Mouse (Mus musculus): ENCODE results near the gene Fam192a. TPM values are rescaled to one million over a fixed set of nuclear protein-coding genes. Genes with fewer than 3 reads are reported as not detected.

Fam192a gene
- total RNA-seq, 1 experiment: 35.9 TPM

DNA sequence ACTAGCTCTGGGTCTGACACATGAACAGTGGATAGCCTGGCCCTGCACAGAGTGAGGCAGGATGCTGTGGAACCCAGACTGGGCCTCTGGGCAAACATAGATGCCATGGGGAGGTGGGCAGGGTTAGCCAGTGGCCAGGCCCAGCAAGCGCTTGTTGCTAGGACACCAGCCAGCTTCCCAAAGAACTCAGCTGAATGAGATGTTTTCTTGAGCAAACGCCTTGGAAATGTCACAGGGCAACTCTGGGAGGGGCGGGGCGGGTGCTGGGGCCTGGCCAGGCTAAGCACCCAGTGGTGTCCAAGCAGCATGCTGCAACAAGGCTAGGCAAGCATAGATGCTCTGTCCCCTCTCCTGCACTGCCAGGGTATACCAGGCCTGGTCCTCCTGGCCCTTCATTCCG is 40.5 kb downstream of the Fam192a start:
- H3K36me3 ChIP-seq (ENCODE audit: control insufficient read depth, insufficient read depth, low read length, poor library complexity, severe bottlenecking): no peaks in the 10 kb centered on the region
- no peak for DNase-seq (ENCODE audit: low read depth, low spot score)
- no peak overlapping the region for H3K9ac ChIP-seq (ENCODE audit: insufficient read depth, low read depth, low read length, poor library complexity, severe bottlenecking)
- H3K9me3 ChIP-seq (ENCODE audit: control insufficient read depth, insufficient read depth, low read depth, low read length): no peaks in the 10 kb centered on the region
- peaks cover 0 to 2% of the 10 kb centered on the region in 2 experiments; a peak in 1 of 4 replicates for H3K4me1 ChIP-seq (ENCODE audit: control insufficient read depth in 2 of 2, insufficient read depth in 2 of 2, low read length in 2 of 2, poor library complexity in 1 of 2)
- in situ Hi-C loops (cut with MboI; ENCODE audit: low sequenced_read_pairs in 2 of 2, unreplicated experiment in 2 of 2): no loop called here
- TF ChIP-seq ZNF384 (IDR thresholded peaks at IDR 0.05; ENCODE audit: low read depth, low read length) (no peak), MAFK (IDR thresholded peaks at IDR 0.05; ENCODE audit: insufficient read depth, low read depth, low read length) (no peak), CHD2 (IDR thresholded peaks at IDR 0.05; ENCODE audit: low read depth, low read length) (no peak), ZC3H11A (IDR thresholded peaks at IDR 0.05; ENCODE audit: borderline replicate concordance, low read depth, low read length) (no peak)
- no peak overlapping the region for H3K4me3 ChIP-seq (ENCODE audit: insufficient read depth in 1 of 2, low read depth in 1 of 2, low read length in 2 of 2, poor library complexity in 1 of 2, severe bottlenecking in 1 of 2)
- no peak overlapping the region for H3K27ac ChIP-seq (ENCODE audit: insufficient read depth, low read depth, low read length, poor library complexity, severe bottlenecking)

DNA sequence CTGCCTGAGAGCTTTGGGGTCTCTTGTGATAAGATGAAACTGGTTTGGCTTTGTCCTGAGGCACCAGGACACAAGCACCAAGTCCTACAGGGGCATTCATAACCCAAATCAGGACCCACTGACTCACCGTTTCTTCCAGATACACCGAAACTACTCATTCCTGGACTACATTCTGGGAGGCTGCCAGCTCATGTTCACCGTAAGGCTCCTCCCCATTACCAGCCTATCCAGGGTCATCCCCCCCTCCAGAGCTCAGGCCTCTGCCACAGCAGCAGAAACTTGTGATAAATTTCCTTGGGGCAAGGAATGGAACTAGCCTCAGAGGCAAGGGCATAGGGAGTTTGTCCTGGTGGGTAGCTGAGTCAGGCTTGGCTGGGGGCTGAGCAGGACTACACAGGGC is 44.5 kb downstream of the Fam192a start:
- TF ChIP-seq HCFC1 (IDR thresholded peaks at IDR 0.05; ENCODE audit: borderline replicate concordance, insufficient read depth, low read length): no peak
- no peak for TF ChIP-seq ZNF384 (IDR thresholded peaks at IDR 0.05; ENCODE audit: low read depth, low read length)
- no peak for TF ChIP-seq MAFK (IDR thresholded peaks at IDR 0.05; ENCODE audit: insufficient read depth, low read depth, low read length)
- TF ChIP-seq CHD2 (IDR thresholded peaks at IDR 0.05; ENCODE audit: low read depth, low read length): no peak
- no peak for TF ChIP-seq ZC3H11A (IDR thresholded peaks at IDR 0.05; ENCODE audit: borderline replicate concordance, low read depth, low read length)
- DNase-seq (ENCODE audit: low read depth, low spot score): no peak
- H3K9me3 ChIP-seq (ENCODE audit: control insufficient read depth, insufficient read depth, low read depth, low read length): no peaks in the 10 kb centered on the region
- in situ Hi-C loops (cut with MboI; ENCODE audit: low sequenced_read_pairs in 2 of 2, unreplicated experiment in 2 of 2): no loop called here
- H3K4me1 ChIP-seq (ENCODE audit: control insufficient read depth in 2 of 2, insufficient read depth in 2 of 2, low read length in 2 of 2, poor library complexity in 1 of 2): no peaks in the 10 kb centered on the region
- H3K27ac ChIP-seq (ENCODE audit: insufficient read depth, low read depth, low read length, poor library complexity, severe bottlenecking): no peak overlapping the region
- H3K9ac ChIP-seq (ENCODE audit: insufficient read depth, low read depth, low read length, poor library complexity, severe bottlenecking): no peak overlapping the region
- H3K4me3 ChIP-seq (ENCODE audit: insufficient read depth in 1 of 2, low read depth in 1 of 2, low read length in 2 of 2, poor library complexity in 1 of 2, severe bottlenecking in 1 of 2): no peak overlapping the region
- no peaks in the 10 kb centered on the region for H3K36me3 ChIP-seq (ENCODE audit: control insufficient read depth, insufficient read depth, low read length, poor library complexity, severe bottlenecking)

DNA sequence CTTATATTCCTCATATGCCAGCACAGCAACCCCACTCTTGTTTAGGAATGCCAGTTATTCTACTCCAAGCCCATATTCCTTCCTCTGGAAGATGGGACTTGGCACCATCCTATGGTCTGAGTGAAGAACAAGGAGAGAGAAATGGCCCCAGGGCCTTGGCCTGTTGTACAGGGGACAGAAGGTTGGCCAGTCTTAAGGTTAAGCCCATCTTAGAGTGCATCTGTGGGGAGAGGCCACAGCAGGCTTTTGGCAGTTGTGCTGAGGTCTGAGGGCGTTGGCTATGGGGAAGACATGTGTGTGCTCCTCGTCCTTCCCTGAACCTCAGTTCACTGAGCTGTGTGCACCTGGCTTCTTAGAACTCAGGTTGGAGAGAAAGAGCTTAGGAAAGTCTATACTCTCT is 49.1 kb downstream of the Fam192a start:
- in situ Hi-C loops (cut with MboI; ENCODE audit: low sequenced_read_pairs in 2 of 2, unreplicated experiment in 2 of 2): no loop called here
- Histone ChIP-seq H3K9me3 (ENCODE audit: control insufficient read depth, insufficient read depth, low read depth, low read length) (no peaks in the 10 kb centered on the region), H3K9ac (ENCODE audit: insufficient read depth, low read depth, low read length, poor library complexity, severe bottlenecking) (no peak overlapping the region), H3K27ac (ENCODE audit: insufficient read depth, low read depth, low read length, poor library complexity, severe bottlenecking) (no peak overlapping the region), H3K36me3 (ENCODE audit: control insufficient read depth, insufficient read depth, low read length, poor library complexity, severe bottlenecking) (no peaks in the 10 kb centered on the region), H3K4me1 (ENCODE audit: control insufficient read depth in 2 of 2, insufficient read depth in 2 of 2, low read length in 2 of 2, poor library complexity in 1 of 2) (no peaks in the 10 kb centered on the region), H3K4me3 (ENCODE audit: insufficient read depth in 1 of 2, low read depth in 1 of 2, low read length in 2 of 2, poor library complexity in 1 of 2, severe bottlenecking in 1 of 2) (no peak overlapping the region)
- TF ChIP-seq ZNF384 (IDR thresholded peaks at IDR 0.05; ENCODE audit: low read depth, low read length) (no peak), HCFC1 (IDR thresholded peaks at IDR 0.05; ENCODE audit: borderline replicate concordance, insufficient read depth, low read length) (no peak), CHD2 (IDR thresholded peaks at IDR 0.05; ENCODE audit: low read depth, low read length) (no peak), ZC3H11A (IDR thresholded peaks at IDR 0.05; ENCODE audit: borderline replicate concordance, low read depth, low read length) (no peak), MAFK (IDR thresholded peaks at IDR 0.05; ENCODE audit: insufficient read depth, low read depth, low read length) (no peak)
- DNase-seq (ENCODE audit: low read depth, low spot score): no peak

DNA sequence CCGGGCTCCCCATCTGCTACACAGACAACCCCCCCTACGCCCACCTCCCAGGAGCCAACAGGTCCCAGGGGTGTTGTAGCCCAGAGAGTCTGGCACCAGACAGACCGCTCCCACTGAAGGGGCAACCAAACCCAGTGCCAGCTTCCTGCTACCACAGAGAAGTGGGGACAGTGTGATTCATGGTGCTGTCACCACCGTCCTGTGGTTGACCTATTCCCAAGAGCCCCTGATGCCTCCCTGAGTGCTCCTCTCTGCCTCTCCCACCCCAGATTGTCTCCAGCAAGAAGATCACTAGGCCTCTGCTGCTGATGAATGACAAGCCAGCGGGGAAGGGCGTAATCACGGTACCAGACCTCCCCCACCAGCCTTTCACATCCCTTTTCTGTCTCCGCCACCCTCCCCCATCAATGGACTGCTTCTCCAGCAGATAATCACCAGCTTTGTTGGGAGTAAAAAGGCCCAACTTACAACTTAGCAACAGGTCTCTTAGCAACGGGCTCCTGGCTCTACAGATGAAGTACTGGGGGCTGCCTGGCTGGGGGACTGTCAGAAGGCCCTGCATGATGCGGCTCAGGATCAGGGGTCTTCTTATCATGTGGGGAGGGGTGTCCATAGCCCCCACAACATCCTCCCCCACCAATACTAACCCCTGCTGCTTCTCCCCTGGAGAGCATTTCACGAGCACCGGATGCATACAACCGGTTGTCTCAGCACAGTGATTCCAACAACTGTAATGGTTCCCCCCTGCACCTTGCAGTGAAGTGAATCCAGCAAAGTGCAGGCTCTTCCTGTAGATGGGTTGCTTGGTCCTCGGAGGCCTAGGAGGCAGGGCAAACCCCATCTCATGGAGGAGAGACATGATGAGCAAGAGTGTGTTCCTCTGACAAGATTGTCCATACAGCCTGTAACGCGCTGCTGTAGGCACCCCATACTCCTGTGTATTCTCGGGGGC is 50.0 kb downstream of the Fam192a start:
- Histone ChIP-seq H3K9ac (ENCODE audit: insufficient read depth, low read depth, low read length, poor library complexity, severe bottlenecking) (no peak overlapping the region), H3K36me3 (ENCODE audit: control insufficient read depth, insufficient read depth, low read length, poor library complexity, severe bottlenecking) (no peaks in the 10 kb centered on the region), H3K4me3 (ENCODE audit: insufficient read depth in 1 of 2, low read depth in 1 of 2, low read length in 2 of 2, poor library complexity in 1 of 2, severe bottlenecking in 1 of 2) (no peak overlapping the region), H3K27ac (ENCODE audit: insufficient read depth, low read depth, low read length, poor library complexity, severe bottlenecking) (no peak overlapping the region), H3K4me1 (ENCODE audit: control insufficient read depth in 2 of 2, insufficient read depth in 2 of 2, low read length in 2 of 2, poor library complexity in 1 of 2) (no peaks in the 10 kb centered on the region), H3K9me3 (ENCODE audit: control insufficient read depth, insufficient read depth, low read depth, low read length) (no peaks in the 10 kb centered on the region)
- no peak for DNase-seq (ENCODE audit: low read depth, low spot score)
- no peak for TF ChIP-seq HCFC1 (IDR thresholded peaks at IDR 0.05; ENCODE audit: borderline replicate concordance, insufficient read depth, low read length)
- TF ChIP-seq MAFK (IDR thresholded peaks at IDR 0.05; ENCODE audit: insufficient read depth, low read depth, low read length): no peak
- no peak for TF ChIP-seq ZNF384 (IDR thresholded peaks at IDR 0.05; ENCODE audit: low read depth, low read length)
- TF ChIP-seq CHD2 (IDR thresholded peaks at IDR 0.05; ENCODE audit: low read depth, low read length): no peak
- no peak for TF ChIP-seq ZC3H11A (IDR thresholded peaks at IDR 0.05; ENCODE audit: borderline replicate concordance, low read depth, low read length)
- in situ Hi-C loops (cut with MboI; ENCODE audit: low sequenced_read_pairs in 2 of 2, unreplicated experiment in 2 of 2): no loop called here

Data from ES-E14 (cell line).